Mouse (Mus musculus): ENCODE measurements around the gene Fbxl17. TPM values are rescaled to one million over a fixed set of nuclear protein-coding genes. Genes with fewer than 3 reads are reported as not detected.

Gene Fbxl17
- polyA plus RNA-seq, 1 experiment from 2014 or later: 7.8 TPM

Small RNA genes lying within 50 kb of the gene (microRNA-seq; reads per million reads assigned to microRNA genes)
- gene Gm24813: not detected

Data from forebrain, embryonic 16.5 days (tissue).